Mouse (Mus musculus): ENCODE measurements at regions not wholly inside any gene's neighbourhood (a gene's known extent, or its start where the extent isn't known, plus 50 kb on each side); places are given as distances from the start of the nearest gene placed in this dataset.

DNA sequence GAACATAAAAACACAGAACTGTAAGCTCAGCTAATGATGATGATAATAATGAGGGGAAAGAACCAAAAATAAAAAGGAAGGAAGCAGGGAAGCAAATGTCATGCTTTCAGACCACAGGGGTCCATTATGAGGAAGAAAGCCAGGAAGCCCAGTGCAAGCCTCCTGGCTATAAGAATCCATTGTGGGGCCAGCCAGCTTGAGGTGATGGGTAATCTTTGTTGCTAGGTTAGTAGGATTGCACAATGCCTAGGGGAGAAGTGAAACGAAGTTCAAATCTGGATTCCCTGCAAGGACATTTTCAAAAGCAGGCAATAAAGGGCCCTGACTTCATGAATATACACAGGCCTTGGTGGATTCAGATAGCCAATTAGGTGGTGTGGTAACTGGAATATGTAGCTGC lies 102.3 kb upstream of the Crim1 start:
- intact Hi-C loops (cut with DNase I) = no loop called here
- WGBS = 34% methylated on average over 1 of the region's 1 CpGs

DNA sequence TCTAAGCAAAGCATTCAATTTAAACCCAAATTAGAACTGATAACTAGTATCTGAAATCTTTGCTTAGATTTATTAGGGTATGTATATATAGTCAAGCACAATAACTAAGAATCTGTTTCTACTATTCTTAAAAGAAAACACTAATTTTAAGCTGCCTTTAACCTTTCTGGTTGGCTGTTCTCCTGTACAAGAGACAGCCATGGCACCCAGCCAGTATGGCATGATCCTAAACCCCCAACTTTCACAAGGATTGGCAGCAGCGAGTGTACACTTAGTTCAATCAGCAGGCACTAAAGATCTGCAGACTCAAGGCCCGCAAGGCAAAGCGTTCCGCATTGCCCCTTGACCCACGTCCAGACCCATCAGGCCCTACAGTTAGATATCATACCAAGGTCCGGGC lies 91.3 kb upstream of the Crim1 start:
- WGBS = 93% methylated on average over 6 of the region's 6 CpGs
- no peaks in the 10 kb centered on the region for H3K36me3 ChIP-seq (ENCODE audit: control insufficient read depth, insufficient read depth, low read length)
- no peak for TF ChIP-seq EP300 (IDR thresholded peaks at IDR 0.05; ENCODE audit: insufficient read depth, low read depth, low read length)
- intact Hi-C loops (cut with DNase I) = no loop called here
- H3K79me2 ChIP-seq (replicated peaks; ENCODE audit: control insufficient read depth, insufficient read depth, low read length) = no peaks in the 10 kb centered on the region
- no peak overlapping the region for H3K9ac ChIP-seq (ENCODE audit: low read depth, low read length)
- no peak for DNase-seq
- H3K27me3 ChIP-seq (ENCODE audit: control insufficient read depth, insufficient read depth, low read length) = no peaks in the 10 kb centered on the region
- H3K4me1 ChIP-seq (ENCODE audit: control insufficient read depth, insufficient read depth, low read length) = no peaks in the 10 kb centered on the region
- no peak overlapping the region for H3K27ac ChIP-seq
- H3K4me3 ChIP-seq = no peak overlapping the region

More for the DNA sequence above, 102.3 kb upstream of the Crim1 start:
- H3K27ac ChIP-seq = no peak overlapping the region
- H3K79me2 ChIP-seq (replicated peaks; ENCODE audit: control insufficient read depth, insufficient read depth, low read length) = no peaks in the 10 kb centered on the region
- H3K27me3 ChIP-seq (ENCODE audit: control insufficient read depth, insufficient read depth, low read length) = no peaks in the 10 kb centered on the region
- no peak overlapping the region for H3K4me3 ChIP-seq
- no peaks in the 10 kb centered on the region for H3K36me3 ChIP-seq (ENCODE audit: control insufficient read depth, insufficient read depth, low read length)
- DNase-seq = no peak
- TF ChIP-seq EP300 (IDR thresholded peaks at IDR 0.05; ENCODE audit: insufficient read depth, low read depth, low read length) (no peak), POLR2A (IDR thresholded peaks at IDR 0.05; ENCODE audit: insufficient read depth, low read depth, low read length) (no peak), CTCF (IDR thresholded peaks at IDR 0.05) (no peak)
- no peak overlapping the region for H3K9ac ChIP-seq (ENCODE audit: low read depth, low read length)
- H3K4me1 ChIP-seq (ENCODE audit: control insufficient read depth, insufficient read depth, low read length) = no peaks in the 10 kb centered on the region

DNA sequence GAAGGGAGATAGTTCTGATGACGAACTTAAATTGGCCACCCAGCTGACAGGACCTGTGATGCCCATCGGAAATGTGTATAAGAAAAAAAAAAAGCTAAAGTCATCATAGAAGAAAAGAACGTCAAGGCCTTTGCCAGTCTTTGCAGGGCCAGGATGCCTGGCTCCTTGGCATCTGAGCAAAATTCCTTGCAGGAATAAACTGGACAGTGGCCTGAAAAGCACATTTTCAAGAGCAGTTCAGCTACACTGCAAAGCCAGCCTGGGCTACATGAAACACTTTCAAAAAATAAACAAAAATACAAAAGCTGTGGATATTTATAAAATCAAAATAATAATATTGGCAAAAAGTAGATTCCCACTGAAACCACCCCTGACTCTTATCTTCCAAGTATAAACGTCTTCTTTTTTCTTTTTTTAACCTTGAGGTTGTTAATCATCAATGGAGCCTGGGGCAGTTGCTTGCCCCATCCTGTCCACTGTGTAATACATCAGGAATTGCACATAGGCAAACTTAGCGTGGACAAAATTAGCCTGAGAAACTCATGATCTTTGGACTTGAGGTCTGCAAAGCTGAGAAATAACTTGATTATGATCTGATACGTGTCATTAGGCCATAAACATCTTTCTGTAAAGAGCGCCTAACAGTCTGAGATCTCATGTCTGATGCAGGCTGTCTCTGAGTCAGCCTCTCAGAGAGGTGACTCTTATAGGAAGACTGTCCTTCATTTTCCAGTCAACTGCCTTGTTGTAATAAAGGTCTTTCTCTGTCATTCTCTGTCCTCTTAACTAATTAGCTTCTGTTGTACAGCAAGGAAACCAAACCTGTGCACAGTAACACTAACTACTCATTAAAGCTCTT lies 90.5 kb upstream of the Crim1 start:
- H3K4me3 ChIP-seq = no peak overlapping the region
- no peak for DNase-seq
- no peaks in the 10 kb centered on the region for H3K36me3 ChIP-seq (ENCODE audit: control insufficient read depth, insufficient read depth, low read length)
- intact Hi-C loops (cut with DNase I) = no loop called here
- TF ChIP-seq CTCF (IDR thresholded peaks at IDR 0.05) (no peak), POLR2A (IDR thresholded peaks at IDR 0.05; ENCODE audit: insufficient read depth, low read depth, low read length) (no peak), EP300 (IDR thresholded peaks at IDR 0.05; ENCODE audit: insufficient read depth, low read depth, low read length) (no peak)
- no peak overlapping the region for H3K9ac ChIP-seq (ENCODE audit: low read depth, low read length)
- 74% methylated on average over 7 of the region's 7 CpGs for WGBS
- H3K79me2 ChIP-seq (replicated peaks; ENCODE audit: control insufficient read depth, insufficient read depth, low read length) = no peaks in the 10 kb centered on the region
- no peaks in the 10 kb centered on the region for H3K27me3 ChIP-seq (ENCODE audit: control insufficient read depth, insufficient read depth, low read length)
- no peak overlapping the region for H3K27ac ChIP-seq
- no peaks in the 10 kb centered on the region for H3K4me1 ChIP-seq (ENCODE audit: control insufficient read depth, insufficient read depth, low read length)

DNA sequence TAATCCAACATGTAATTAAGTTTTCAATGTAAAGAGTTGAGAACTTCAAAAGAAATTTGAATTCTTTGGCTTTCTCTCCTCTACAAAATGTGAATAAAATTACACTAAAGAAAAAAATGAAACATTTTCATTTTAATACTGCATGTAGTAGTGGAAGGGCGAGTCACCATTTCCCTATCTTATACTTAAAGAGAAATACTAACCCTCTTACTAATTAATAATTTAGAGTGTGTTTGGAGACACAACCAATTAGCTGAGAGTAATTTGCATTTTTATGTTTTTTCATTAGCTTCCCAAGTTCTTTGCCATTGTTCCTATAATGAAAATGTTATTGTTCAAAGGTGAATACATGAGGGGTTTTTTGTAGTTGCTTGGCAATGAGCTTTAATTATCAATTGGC lies 67.9 kb upstream of the Crim1 start:
- no peak overlapping the region for H3K9ac ChIP-seq (ENCODE audit: low read depth, low read length)
- WGBS = 71% methylated on average over 1 of the region's 1 CpGs
- H3K27ac ChIP-seq = no peak overlapping the region
- no peak for DNase-seq
- no peaks in the 10 kb centered on the region for H3K27me3 ChIP-seq (ENCODE audit: control insufficient read depth, insufficient read depth, low read length)
- H3K79me2 ChIP-seq (replicated peaks; ENCODE audit: control insufficient read depth, insufficient read depth, low read length) = no peaks in the 10 kb centered on the region
- TF ChIP-seq EP300 (IDR thresholded peaks at IDR 0.05; ENCODE audit: insufficient read depth, low read depth, low read length) (no peak), CTCF (IDR thresholded peaks at IDR 0.05) (no peak), POLR2A (IDR thresholded peaks at IDR 0.05; ENCODE audit: insufficient read depth, low read depth, low read length) (no peak)
- no peak overlapping the region for H3K4me3 ChIP-seq
- intact Hi-C loops (cut with DNase I) = no loop called here
- H3K4me1 ChIP-seq (ENCODE audit: control insufficient read depth, insufficient read depth, low read length) = no peaks in the 10 kb centered on the region
- no peaks in the 10 kb centered on the region for H3K36me3 ChIP-seq (ENCODE audit: control insufficient read depth, insufficient read depth, low read length)

DNA sequence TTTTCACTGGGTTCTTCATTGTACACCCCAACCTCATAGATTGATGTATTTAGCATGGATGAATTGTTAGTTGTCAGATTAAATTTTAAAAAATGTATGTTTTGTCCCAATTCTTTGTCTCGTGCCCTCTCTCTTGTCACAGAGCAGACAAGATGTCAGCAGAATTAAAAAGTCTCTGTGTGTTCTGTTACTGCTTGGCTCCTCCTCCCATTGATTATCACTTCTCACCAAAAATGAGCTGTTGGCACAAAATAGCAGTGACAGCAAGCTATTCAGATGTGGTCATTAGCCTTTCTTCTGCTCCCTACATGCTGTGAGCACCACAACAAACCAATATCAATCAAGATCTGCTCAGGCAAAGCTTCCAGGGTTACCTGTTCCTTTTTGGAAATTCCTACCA lies 62.1 kb upstream of the Crim1 start:
- WGBS = 53% methylated on average over 1 of the region's 1 CpGs
- Histone ChIP-seq H3K27me3 (ENCODE audit: control insufficient read depth, insufficient read depth, low read length) (no peaks in the 10 kb centered on the region), H3K36me3 (ENCODE audit: control insufficient read depth, insufficient read depth, low read length) (no peaks in the 10 kb centered on the region), H3K4me3 (no peak overlapping the region), H3K27ac (no peak overlapping the region), H3K79me2 (replicated peaks; ENCODE audit: control insufficient read depth, insufficient read depth, low read length) (no peaks in the 10 kb centered on the region), H3K4me1 (ENCODE audit: control insufficient read depth, insufficient read depth, low read length) (no peaks in the 10 kb centered on the region), H3K9ac (ENCODE audit: low read depth, low read length) (no peak overlapping the region)
- no peak for DNase-seq
- intact Hi-C loops (cut with DNase I) = no loop called here
- TF ChIP-seq EP300 (IDR thresholded peaks at IDR 0.05; ENCODE audit: insufficient read depth, low read depth, low read length) (no peak), POLR2A (IDR thresholded peaks at IDR 0.05; ENCODE audit: insufficient read depth, low read depth, low read length) (no peak), CTCF (IDR thresholded peaks at IDR 0.05) (no peak)

DNA sequence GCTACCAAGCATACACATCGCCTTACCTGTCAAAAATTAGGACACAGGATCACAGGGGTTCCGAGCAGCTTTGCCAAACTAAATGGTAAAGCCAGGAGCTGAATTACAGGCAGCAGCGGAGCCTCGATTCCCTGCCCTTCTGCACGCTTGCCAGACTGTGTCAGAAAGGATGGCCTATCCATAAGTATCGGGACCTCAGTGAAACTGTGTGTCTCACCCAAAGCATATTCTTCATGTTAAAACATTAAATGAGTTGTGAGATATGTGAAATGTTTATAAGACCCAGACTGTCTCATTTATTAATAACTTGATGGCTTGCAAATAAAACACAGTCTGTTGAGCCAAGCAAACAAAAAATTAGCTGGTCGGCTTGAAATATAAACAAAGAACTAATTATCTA lies 59.4 kb upstream of the Crim1 start:
- Histone ChIP-seq H3K79me2 (replicated peaks; ENCODE audit: control insufficient read depth, insufficient read depth, low read length) (no peaks in the 10 kb centered on the region), H3K36me3 (ENCODE audit: control insufficient read depth, insufficient read depth, low read length) (no peaks in the 10 kb centered on the region), H3K4me1 (ENCODE audit: control insufficient read depth, insufficient read depth, low read length) (no peaks in the 10 kb centered on the region), H3K27ac (no peak overlapping the region), H3K4me3 (no peak overlapping the region), H3K27me3 (ENCODE audit: control insufficient read depth, insufficient read depth, low read length) (no peaks in the 10 kb centered on the region), H3K9ac (ENCODE audit: low read depth, low read length) (no peak overlapping the region)
- TF ChIP-seq EP300 (IDR thresholded peaks at IDR 0.05; ENCODE audit: insufficient read depth, low read depth, low read length) (no peak), POLR2A (IDR thresholded peaks at IDR 0.05; ENCODE audit: insufficient read depth, low read depth, low read length) (no peak), CTCF (IDR thresholded peaks at IDR 0.05) (no peak)
- intact Hi-C loops (cut with DNase I) = no loop called here
- 84% methylated on average over 7 of the region's 7 CpGs for WGBS
- no peak for DNase-seq
